Mouse (Mus musculus) CH12F3 (cell line): ENCODE results near the gene Map3k7.

ENCODE experiments used
- in situ Hi-C: fragments of 300-500 bp; cut with MboI; formaldehyde crosslinking; loops from 2 replicates; pipeline ENCODE4 v1.14.3; 2020; ENCODE audit warnings: low sequenced_read_pairs

Map3k7 gene

DNA sequence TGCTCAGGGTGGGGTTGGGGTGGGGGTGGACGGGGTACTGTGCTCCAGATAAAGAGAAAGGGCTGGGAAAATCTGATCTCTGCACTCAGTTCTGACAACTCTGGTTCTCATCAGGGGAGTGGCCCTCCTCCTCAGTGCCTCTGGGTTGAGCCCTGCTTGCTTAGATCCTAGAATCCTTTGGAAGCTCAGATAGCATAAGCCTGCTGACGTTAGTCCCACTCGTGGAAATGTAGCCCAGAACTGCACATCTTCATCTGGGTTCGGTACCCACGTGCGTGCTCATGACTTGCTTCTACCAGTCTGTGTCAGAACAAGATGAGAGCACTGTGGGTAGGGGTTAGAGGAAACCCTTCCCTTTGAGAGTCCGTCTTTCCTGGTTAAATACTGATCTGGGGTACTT, 92.5 kb downstream of the Map3k7 start:
- in situ Hi-C loops = loop anchor here (5.0 to 10.0 kb wide), 2 partner anchors 191 to 508 kb away; no protein-coding TSS in a partner anchor

DNA sequence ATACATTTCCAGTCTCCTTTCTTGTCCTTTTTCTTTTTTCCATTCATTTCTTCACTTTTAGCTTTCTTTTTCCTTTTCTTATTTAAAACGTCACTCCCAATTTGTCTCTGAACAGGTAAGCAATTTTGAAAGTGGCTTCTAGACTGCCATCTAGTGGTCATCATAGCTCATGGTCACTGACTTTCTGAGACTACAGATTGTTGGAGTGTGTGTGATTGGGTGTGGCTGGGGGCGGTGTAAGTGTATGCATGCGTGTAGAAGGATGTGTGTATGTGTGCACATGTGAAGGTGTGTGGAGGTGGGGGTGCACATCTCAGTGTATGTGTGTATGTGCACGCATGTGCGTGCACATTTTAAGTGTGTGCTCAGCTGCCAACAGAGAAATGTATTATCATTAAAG, 93.2 kb downstream of the Map3k7 start:
- in situ Hi-C loops = loop anchor here (5.0 to 10.0 kb wide), 2 partner anchors 190 to 508 kb away; no protein-coding TSS in a partner anchor

DNA sequence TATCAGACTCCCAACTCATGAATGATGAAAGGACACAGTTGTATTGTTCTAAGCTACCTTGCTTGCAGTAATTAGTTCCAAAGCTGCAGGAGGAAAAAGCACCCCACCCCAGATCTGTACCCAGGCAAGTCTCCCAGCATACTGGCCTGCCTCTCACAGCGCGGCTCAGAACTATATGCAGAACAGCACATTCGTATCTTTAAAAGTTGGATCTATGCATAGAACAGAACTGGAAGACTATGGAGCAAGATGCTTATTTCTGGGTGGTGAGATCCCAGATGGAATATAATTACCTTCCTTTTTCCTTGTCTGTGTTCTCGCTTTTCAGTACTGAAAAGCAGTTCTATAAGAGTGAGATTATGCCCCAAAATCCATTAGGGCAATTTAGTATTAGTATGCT, 96.8 kb downstream of the Map3k7 start:
- in situ Hi-C loops = no loop called here

DNA sequence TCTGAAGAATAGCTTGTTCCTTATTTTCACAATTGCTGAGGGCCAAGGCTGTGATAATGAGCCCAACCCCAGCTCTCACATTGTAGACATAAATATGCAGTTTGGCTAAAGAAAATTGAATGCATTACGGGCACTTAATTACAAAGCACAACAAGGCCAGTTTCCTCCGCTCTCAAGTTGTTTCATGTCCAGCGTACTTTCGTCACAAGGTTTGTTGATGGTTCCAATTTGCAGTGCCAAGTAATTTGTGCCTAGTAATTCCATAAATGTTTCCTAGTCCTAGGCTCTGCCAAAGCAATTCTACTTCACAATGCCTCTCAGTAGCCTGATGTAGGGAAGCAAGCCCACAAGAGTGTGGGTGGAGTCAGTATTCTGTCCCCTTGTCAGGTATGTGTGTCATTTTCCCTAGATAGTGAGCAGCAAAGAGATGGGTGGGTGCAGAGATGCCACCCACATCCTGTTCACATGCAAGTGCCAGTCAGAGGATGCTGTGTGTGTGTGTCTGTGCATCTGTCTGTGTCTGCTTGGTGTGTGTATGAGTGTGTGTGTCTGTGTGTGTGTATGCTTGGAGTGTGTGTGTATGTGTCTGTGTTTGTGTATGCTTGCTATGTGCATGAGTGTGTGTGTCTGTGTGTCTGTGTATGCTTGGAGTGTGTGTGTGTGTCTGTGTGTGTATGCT, 98.6 kb downstream of the Map3k7 start:
- in situ Hi-C loops = no loop called here

DNA sequence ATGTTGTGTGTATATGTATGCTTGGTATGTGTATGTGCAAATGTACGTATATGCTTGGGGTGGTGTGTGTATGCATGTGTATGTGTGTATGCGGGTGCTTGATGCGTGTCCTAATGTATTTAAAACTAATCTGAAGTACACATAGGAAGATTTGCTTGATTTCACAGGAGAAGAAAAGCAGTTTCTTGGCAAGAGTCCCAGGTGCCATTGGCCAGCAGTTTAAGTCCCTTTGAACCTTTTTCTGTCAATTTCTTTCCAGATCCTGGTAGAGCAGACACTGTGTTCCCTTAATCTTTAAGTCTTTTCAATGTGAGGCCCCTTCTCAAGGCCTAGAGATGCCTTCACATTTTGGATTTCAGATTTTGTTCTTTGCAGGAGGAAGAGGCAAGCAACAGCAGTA, 99.4 kb downstream of the Map3k7 start:
- in situ Hi-C loops = no loop called here
